Mouse (Mus musculus): ENCODE measurements at regions not wholly inside any gene's neighbourhood (a gene's known extent, or its start where the extent isn't known, plus 50 kb on each side); places are given as distances from the start of the nearest gene placed in this dataset.

- H3K4me1 ChIP-seq = no peaks in the 10 kb centered on the region
- H3K9me3 ChIP-seq (replicated peaks) = no peaks in the 10 kb centered on the region
- ATAC-seq (ENCODE audit: insufficient number of reproducible peaks, low FRiP score, low TSS enrichment, low read depth) = no peak
- H3K27me3 ChIP-seq = no peaks in the 10 kb centered on the region
- no peaks in the 10 kb centered on the region for H3K36me3 ChIP-seq
- H3K27ac ChIP-seq (replicated peaks) = no peak overlapping the region
- 69% methylated on average over 1 of the region's 1 CpGs for WGBS
- no peak overlapping the region for H3K4me3 ChIP-seq (replicated peaks)
- H3K9ac ChIP-seq = no peak overlapping the region
- no peak overlapping the region for H3K4me2 ChIP-seq (replicated peaks)
These were observed 835.8 kb upstream of the Klhl29 start for GRCm38 (mm10) chr12:6211266-6211665.

- Histone ChIP-seq H3K27me3 (no peaks in the 10 kb centered on the region), H3K4me1 (no peaks in the 10 kb centered on the region), H3K4me2 (replicated peaks) (no peak overlapping the region), H3K27ac (replicated peaks) (no peak overlapping the region), H3K9me3 (replicated peaks) (no peaks in the 10 kb centered on the region), H3K36me3 (no peaks in the 10 kb centered on the region), H3K4me3 (replicated peaks) (no peak overlapping the region), H3K9ac (no peak overlapping the region)
- WGBS = 62% methylated on average over 3 of the region's 3 CpGs
- ATAC-seq (ENCODE audit: insufficient number of reproducible peaks, low FRiP score, low TSS enrichment, low read depth) = no peak
These were observed 813.8 kb upstream of the Klhl29 start for GRCm38 (mm10) chr12:6189232-6189631.

GRCm38 (mm10) chr12:6168795-6169194 lies 793.3 kb upstream of the Klhl29 start:
- Histone ChIP-seq H3K27me3 (no peaks in the 10 kb centered on the region), H3K4me2 (replicated peaks) (no peak overlapping the region), H3K9ac (no peak overlapping the region), H3K4me3 (replicated peaks) (no peak overlapping the region), H3K4me1 (no peaks in the 10 kb centered on the region), H3K9me3 (replicated peaks) (no peaks in the 10 kb centered on the region), H3K36me3 (no peaks in the 10 kb centered on the region), H3K27ac (replicated peaks) (no peak overlapping the region)
- no peak for ATAC-seq (ENCODE audit: insufficient number of reproducible peaks, low FRiP score, low TSS enrichment, low read depth)

- ATAC-seq (ENCODE audit: insufficient number of reproducible peaks, low FRiP score, low TSS enrichment, low read depth) = no peak
- 82% methylated on average over 2 of the region's 2 CpGs for WGBS
These were observed 778.8 kb upstream of the Klhl29 start for GRCm38 (mm10) chr12:6154287-6154686.

GRCm38 (mm10) chr12:6151476-6151875 lies 776.0 kb upstream of the Klhl29 start:
- no peak for ATAC-seq (ENCODE audit: insufficient number of reproducible peaks, low FRiP score, low TSS enrichment, low read depth)
- Histone ChIP-seq H3K27ac (replicated peaks) (no peak overlapping the region), H3K36me3 (no peaks in the 10 kb centered on the region), H3K4me2 (replicated peaks) (no peak overlapping the region), H3K27me3 (no peaks in the 10 kb centered on the region), H3K9ac (no peak overlapping the region), H3K4me1 (no peaks in the 10 kb centered on the region), H3K4me3 (replicated peaks) (no peak overlapping the region), H3K9me3 (replicated peaks) (no peaks in the 10 kb centered on the region)
- 76% methylated on average over 3 of the region's 3 CpGs for WGBS

More at GRCm38 (mm10) chr12:6154287-6154686, 778.8 kb upstream of the Klhl29 start:
- Histone ChIP-seq H3K4me2 (replicated peaks) (no peak overlapping the region), H3K4me3 (replicated peaks) (no peak overlapping the region), H3K27ac (replicated peaks) (no peak overlapping the region), H3K4me1 (no peaks in the 10 kb centered on the region), H3K36me3 (no peaks in the 10 kb centered on the region), H3K27me3 (no peaks in the 10 kb centered on the region), H3K9ac (no peak overlapping the region), H3K9me3 (replicated peaks) (no peaks in the 10 kb centered on the region)

GRCm38 (mm10) chr12:6132451-6132850 lies 757.0 kb upstream of the Klhl29 start:
- 83% methylated on average over 2 of the region's 2 CpGs for WGBS
- no peak for ATAC-seq (ENCODE audit: insufficient number of reproducible peaks, low FRiP score, low TSS enrichment, low read depth)

GRCm38 (mm10) chr12:6119557-6119956 lies 744.1 kb upstream of the Klhl29 start:
- no peak for ATAC-seq (ENCODE audit: insufficient number of reproducible peaks, low FRiP score, low TSS enrichment, low read depth)
- H3K36me3 ChIP-seq = no peaks in the 10 kb centered on the region
- H3K27me3 ChIP-seq = no peaks in the 10 kb centered on the region
- no peak overlapping the region for H3K4me2 ChIP-seq (replicated peaks)
- H3K4me1 ChIP-seq = no peaks in the 10 kb centered on the region
- WGBS = 56% methylated on average over 3 of the region's 3 CpGs
- no peak overlapping the region for H3K4me3 ChIP-seq (replicated peaks)
- H3K27ac ChIP-seq (replicated peaks) = no peak overlapping the region
- H3K9ac ChIP-seq = no peak overlapping the region
- H3K9me3 ChIP-seq (replicated peaks) = no peaks in the 10 kb centered on the region

More at GRCm38 (mm10) chr12:6132451-6132850, 757.0 kb upstream of the Klhl29 start:
- Histone ChIP-seq H3K4me3 (replicated peaks) (no peak overlapping the region), H3K36me3 (no peaks in the 10 kb centered on the region), H3K9me3 (replicated peaks) (no peaks in the 10 kb centered on the region), H3K27me3 (no peaks in the 10 kb centered on the region), H3K27ac (replicated peaks) (no peak overlapping the region), H3K4me2 (replicated peaks) (no peak overlapping the region), H3K9ac (no peak overlapping the region), H3K4me1 (no peaks in the 10 kb centered on the region)

GRCm38 (mm10) chr12:6115254-6115653 lies 739.8 kb upstream of the Klhl29 start:
- no peak overlapping the region for H3K4me2 ChIP-seq (replicated peaks)
- H3K36me3 ChIP-seq = no peaks in the 10 kb centered on the region
- no peaks in the 10 kb centered on the region for H3K27me3 ChIP-seq
- no peak overlapping the region for H3K27ac ChIP-seq (replicated peaks)
- H3K9me3 ChIP-seq (replicated peaks) = no peaks in the 10 kb centered on the region
- no peaks in the 10 kb centered on the region for H3K4me1 ChIP-seq
- H3K4me3 ChIP-seq (replicated peaks) = no peak overlapping the region
- no peak for ATAC-seq (ENCODE audit: insufficient number of reproducible peaks, low FRiP score, low TSS enrichment, low read depth)
- H3K9ac ChIP-seq = no peak overlapping the region
- WGBS = 74% methylated on average over 1 of the region's 1 CpGs

GRCm38 (mm10) chr12:6097295-6097694 lies 721.8 kb upstream of the Klhl29 start:
- no peak for ATAC-seq (ENCODE audit: insufficient number of reproducible peaks, low FRiP score, low TSS enrichment, low read depth)
- Histone ChIP-seq H3K27me3 (no peaks in the 10 kb centered on the region), H3K9me3 (replicated peaks) (no peaks in the 10 kb centered on the region), H3K4me1 (no peaks in the 10 kb centered on the region), H3K9ac (no peak overlapping the region), H3K36me3 (no peaks in the 10 kb centered on the region), H3K4me3 (replicated peaks) (no peak overlapping the region), H3K4me2 (replicated peaks) (no peak overlapping the region), H3K27ac (replicated peaks) (no peak overlapping the region)
- WGBS = 57% methylated on average over 1 of the region's 1 CpGs

GRCm38 (mm10) chr12:6087627-6088350 lies 712.3 kb upstream of the Klhl29 start:
- no peak overlapping the region for H3K4me3 ChIP-seq (replicated peaks)
- H3K4me1 ChIP-seq = 0 out of 2 replicates have a peak, but pooled peaks cover 3% of the 10 kb centered on the region
- no peak overlapping the region for H3K9ac ChIP-seq
- H3K36me3 ChIP-seq = no peaks in the 10 kb centered on the region
- no peaks in the 10 kb centered on the region for H3K9me3 ChIP-seq (replicated peaks)
- no peak overlapping the region for H3K27ac ChIP-seq (replicated peaks)
- ATAC-seq (ENCODE audit: insufficient number of reproducible peaks, low FRiP score, low TSS enrichment, low read depth) = no peak
- WGBS = 42% methylated on average over 3 of the region's 3 CpGs
- no peak overlapping the region for H3K4me2 ChIP-seq (replicated peaks)
- no peaks in the 10 kb centered on the region for H3K27me3 ChIP-seq

- no peaks in the 10 kb centered on the region for H3K36me3 ChIP-seq
- no peak overlapping the region for H3K9ac ChIP-seq
- H3K4me1 ChIP-seq = 0 out of 2 replicates have a peak, but pooled peaks cover 3% of the 10 kb centered on the region
- 44% methylated on average over 2 of the region's 2 CpGs for WGBS
- no peak overlapping the region for H3K27ac ChIP-seq (replicated peaks)
- H3K9me3 ChIP-seq (replicated peaks) = no peaks in the 10 kb centered on the region
- no peaks in the 10 kb centered on the region for H3K27me3 ChIP-seq
- no peak overlapping the region for H3K4me3 ChIP-seq (replicated peaks)
- no peak overlapping the region for H3K4me2 ChIP-seq (replicated peaks)
- no peak for ATAC-seq (ENCODE audit: insufficient number of reproducible peaks, low FRiP score, low TSS enrichment, low read depth)
These were observed 711.6 kb upstream of the Klhl29 start for GRCm38 (mm10) chr12:6087071-6087470.

All from embryonic facial prominence, embryonic 15.5 days (tissue).